Mouse (Mus musculus) cortical plate, adult 2 months (tissue): ENCODE results near the gene Ippk.

Experiments
- CTCF ChIP-seq: fragments of 200-500 bp; IDR thresholded peaks from 2 replicates; pipeline ENCODE4 v1.5.1; 2011; ENCODE audit warnings: mild to moderate bottlenecking, control low read depth, low read length; ENCODE audit not compliant: insufficient read depth; ENCODE audit errors: extremely low read depth
- POLR2A ChIP-seq: fragments of 200-500 bp; IDR thresholded peaks from 2 replicates; pipeline ENCODE4 v1.6.1; 2011; ENCODE audit warnings: mild to moderate bottlenecking, low read length, control low read depth; ENCODE audit not compliant: insufficient read depth; ENCODE audit errors: extremely low read depth

- no peak for TF ChIP-seq CTCF
- no peak for TF ChIP-seq POLR2A
Observed at GRCm38 (mm10) chr13:49407795-49408194, 13.3 kb upstream of the Ippk start.
